Mouse (Mus musculus) bone marrow macrophage, adult 2 months (primary cell): ENCODE results near the gene Lrrc8c. TPM values are rescaled to one million over a fixed set of nuclear protein-coding genes. Genes with fewer than 3 reads are reported as not detected.

ENCODE experiments used
- H3K27ac ChIP-seq: 2 replicates; pipeline ENCODE4 v1.5.1; 2012; ENCODE audit warnings: low read depth, low read length; ENCODE audit not compliant: insufficient read depth
- H3K4me1 ChIP-seq: 2 replicates; pipeline ENCODE4 v1.6.1; 2012; ENCODE audit warnings: low read length; ENCODE audit not compliant: control insufficient read depth, insufficient read depth
- H3K4me3 ChIP-seq: 2 replicates; pipeline ENCODE4 v1.5.1; 2012; ENCODE audit warnings: mild to moderate bottlenecking, low read length, moderate library complexity; ENCODE audit not compliant: insufficient read depth
- CTCF ChIP-seq: IDR thresholded peaks from 2 replicates; pipeline ENCODE4 v1.5.1; 2012; ENCODE audit warnings: low read depth, mild to moderate bottlenecking, low read length, moderate library complexity
- POLR2A ChIP-seq: IDR thresholded peaks from 2 replicates; pipeline ENCODE4 v1.6.1; 2012; ENCODE audit warnings: mild to moderate bottlenecking, low read depth, low read length, borderline replicate concordance
- polyA plus RNA-seq: library from polyadenylated mRNA; stranded (reverse); fragments of >200 nt; gene quantifications from 2 replicates; pipeline ENCODE4 v1.2.4, GENCODE M21; 2012; ENCODE audit not compliant: missing spikeins, insufficient read depth, insufficient read length

Gene Lrrc8c
- polyA plus RNA-seq, 1 experiment = 12.1 TPM

DNA sequence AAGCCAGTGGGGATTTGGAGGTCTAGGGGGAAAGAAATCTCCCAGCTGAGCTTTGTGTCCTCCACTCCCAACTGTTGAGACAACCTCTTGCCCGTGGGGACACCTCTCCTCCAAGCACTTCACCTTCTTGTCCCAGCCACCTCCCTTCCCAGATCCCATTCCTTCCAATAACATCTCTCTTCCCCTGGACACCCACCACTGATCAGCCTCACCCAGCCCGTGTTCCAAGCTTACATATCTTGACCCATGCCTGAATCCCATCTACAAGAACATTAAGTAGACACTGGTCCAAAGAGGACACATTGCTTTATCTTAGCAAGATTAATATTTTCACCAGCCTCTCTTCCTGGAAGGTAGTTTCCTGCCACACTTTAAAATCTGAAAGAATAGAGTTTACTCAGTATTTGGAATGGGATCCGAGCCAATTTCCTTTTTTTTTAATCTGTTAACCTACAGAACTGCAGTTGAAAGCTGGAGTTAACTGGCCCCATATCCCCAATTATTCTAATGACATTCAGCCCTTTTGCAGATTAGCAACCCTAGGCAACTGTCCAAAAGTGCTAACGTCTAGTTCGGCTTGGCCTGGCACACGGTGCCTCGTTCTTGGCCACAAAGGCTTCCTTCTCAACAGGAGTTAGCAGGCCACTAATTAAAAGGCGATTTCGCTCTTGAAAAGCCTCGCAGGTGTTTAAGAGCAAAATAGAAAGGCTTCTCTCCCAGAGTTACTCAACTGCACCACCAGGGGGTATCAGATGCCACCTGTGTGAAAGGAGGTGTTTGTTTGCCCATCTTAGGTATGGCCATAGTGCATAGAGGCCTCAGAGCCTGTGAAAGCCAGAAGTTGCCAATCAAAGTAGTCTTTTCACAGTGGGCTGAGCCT, 26.6 kb upstream of the Lrrc8c start:
- Histone ChIP-seq H3K27ac (no peak overlapping the region), H3K4me1 (peaks cover 14% of the 10 kb centered on the region), H3K4me3 (no peak overlapping the region)
- TF ChIP-seq POLR2A (no peak), CTCF (no peak)

DNA sequence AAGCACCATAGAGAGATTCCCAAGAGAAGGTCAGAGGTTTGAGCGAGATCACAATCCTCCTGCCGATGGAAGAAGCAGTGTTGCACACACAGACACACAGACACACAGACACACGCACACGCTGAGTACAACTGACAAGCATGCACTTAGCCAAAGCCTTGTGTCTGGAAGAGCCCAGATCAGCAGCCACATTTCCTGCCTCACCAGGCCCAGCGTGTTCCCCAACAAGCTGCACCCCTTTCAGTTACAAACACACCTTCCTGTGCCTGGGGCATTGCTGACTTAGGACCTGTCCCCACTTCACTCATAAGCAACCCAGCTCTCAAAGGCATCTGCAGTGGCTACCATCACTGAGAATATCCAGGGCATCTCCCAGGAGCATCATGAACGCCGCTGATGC, 25.8 kb upstream of the Lrrc8c start:
- no peak overlapping the region for H3K27ac ChIP-seq
- H3K4me1 ChIP-seq = peaks cover 14% of the 10 kb centered on the region
- TF ChIP-seq POLR2A (no peak), CTCF (no peak)
- no peak overlapping the region for H3K4me3 ChIP-seq

DNA sequence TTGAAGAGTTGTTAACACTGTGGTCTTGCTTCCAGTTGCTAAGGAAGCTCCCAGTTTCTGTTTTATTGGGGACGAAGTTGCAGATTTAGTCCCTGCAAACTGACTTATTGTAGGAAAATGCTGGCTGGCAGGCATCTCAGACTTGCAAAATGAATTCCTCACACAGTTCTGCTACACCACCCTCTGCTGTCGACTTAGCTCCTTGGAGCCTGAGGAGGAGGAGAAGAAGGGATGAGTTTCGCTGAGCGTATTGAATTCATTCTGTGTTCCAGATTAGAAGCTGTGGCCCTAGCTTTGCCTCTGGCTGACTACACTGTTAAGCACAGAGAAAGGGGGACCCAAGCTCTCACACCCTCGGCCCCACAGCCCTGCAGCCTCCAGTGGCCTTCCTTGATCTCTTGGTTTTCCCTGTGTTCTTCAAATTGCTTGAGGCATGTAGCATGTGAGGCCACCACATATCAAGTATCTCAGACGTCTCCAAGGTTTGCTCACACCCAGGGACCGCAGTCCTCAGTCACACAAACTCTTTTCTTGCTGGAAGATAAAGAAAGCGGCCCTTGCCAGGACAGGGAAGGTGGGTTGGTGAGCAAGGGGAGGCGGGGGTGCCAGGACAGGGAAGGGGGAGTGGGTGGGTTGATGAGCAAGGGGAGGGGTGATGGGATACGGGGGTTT, 24.8 kb upstream of the Lrrc8c start:
- peaks cover 16% of the 10 kb centered on the region for H3K4me1 ChIP-seq
- no peak overlapping the region for H3K4me3 ChIP-seq
- H3K27ac ChIP-seq = no peak overlapping the region
- TF ChIP-seq POLR2A = no peak
- no peak for TF ChIP-seq CTCF

DNA sequence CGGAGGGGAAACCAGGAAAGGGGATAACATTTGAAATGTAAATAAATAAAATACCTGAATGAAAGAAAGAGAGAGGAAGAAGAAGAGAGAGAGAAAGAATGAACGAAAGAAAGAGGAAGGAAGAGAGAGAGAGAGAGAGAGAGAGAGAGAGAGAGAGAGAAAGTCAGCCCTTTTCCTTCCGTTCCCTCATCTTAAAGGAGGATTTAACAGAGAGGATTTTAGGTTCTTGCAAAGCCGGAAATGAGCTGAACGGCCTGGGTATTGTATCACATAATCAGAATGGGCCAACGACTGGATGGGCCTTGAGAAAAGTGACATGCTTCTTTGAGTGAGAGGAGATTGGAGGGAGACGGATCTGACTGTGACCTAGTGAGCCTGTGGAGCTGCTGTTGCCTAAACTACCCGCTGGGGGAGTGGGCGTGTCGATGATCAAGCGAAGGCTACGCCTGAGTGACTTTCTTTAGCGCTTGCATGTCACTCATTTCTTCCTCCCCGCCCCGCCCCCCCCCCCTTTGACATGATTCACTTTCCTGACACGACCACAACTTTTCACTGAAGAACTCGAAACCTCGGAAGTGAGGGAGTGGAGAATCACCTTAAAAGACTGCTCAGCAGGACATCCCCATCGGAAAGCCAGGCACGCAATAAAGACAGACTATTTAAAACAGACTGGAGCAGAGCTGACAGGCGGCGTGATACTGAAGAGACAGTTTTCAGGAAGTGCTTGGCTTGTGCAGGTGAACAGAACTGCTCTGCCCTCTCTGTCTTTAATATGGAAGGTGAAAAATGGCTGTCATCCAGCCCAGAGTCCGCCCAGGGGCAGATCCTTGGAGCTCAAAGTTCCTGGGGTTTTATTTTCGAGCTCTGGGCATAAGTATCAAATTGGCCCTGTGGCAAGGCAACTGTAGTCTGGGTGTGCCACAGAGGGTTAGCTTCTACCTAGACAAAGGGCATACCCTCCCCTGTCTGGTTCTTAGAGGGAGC, 24.0 kb upstream of the Lrrc8c start:
- peaks cover 23% of the 10 kb centered on the region for H3K4me1 ChIP-seq

DNA sequence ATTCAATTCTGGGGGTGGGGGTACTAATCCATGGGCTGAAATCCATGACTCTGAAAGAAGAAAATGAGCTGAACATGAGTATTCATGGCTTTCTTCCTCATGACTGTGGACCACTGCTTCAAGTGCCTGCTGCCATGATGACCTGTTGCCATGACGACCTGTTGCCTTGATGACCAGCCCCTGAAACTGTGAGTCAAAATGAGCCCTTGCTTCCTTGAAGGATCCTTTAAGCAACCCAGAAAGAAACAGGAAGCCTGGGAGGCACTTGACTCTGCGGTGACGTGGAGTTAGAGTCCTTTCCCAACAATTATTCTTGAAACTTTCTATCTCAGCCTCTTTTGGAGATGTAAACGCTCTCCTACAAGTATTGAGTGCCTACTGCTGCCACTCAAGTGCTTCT, 23.1 kb upstream of the Lrrc8c start:
- no peak for TF ChIP-seq POLR2A
- TF ChIP-seq CTCF = no peak
- Histone ChIP-seq H3K27ac (no peak overlapping the region), H3K4me3 (no peak overlapping the region), H3K4me1 (peaks cover 32% of the 10 kb centered on the region)

More for the DNA sequence above, 24.0 kb upstream of the Lrrc8c start:
- no peak for TF ChIP-seq POLR2A
- no peak for TF ChIP-seq CTCF
- Histone ChIP-seq H3K27ac (no peak overlapping the region), H3K4me3 (peak overlapping the region; percentile 50)

DNA sequence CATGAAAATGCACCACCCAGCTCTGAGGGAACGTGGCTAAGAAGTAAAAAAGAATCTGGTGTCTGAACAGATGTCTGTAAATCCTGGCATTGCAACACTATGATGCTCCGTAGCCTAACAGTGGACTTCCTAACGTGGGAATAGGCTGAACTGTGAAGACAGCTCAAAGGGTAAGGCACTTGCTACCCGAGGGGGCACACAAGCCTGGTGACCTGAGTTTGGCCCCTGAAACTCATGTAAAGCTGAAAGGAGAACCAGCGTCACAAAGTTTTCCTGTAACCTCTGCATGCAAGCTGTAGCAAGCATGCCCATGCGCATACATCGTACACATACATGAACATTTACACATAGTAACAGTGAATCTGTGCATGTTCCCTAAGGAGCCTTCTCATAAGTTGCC, 22.6 kb upstream of the Lrrc8c start:
- Histone ChIP-seq H3K27ac (no peak overlapping the region), H3K4me1 (peaks cover 34% of the 10 kb centered on the region), H3K4me3 (no peak overlapping the region)
- TF ChIP-seq POLR2A (no peak), CTCF (no peak)

DNA sequence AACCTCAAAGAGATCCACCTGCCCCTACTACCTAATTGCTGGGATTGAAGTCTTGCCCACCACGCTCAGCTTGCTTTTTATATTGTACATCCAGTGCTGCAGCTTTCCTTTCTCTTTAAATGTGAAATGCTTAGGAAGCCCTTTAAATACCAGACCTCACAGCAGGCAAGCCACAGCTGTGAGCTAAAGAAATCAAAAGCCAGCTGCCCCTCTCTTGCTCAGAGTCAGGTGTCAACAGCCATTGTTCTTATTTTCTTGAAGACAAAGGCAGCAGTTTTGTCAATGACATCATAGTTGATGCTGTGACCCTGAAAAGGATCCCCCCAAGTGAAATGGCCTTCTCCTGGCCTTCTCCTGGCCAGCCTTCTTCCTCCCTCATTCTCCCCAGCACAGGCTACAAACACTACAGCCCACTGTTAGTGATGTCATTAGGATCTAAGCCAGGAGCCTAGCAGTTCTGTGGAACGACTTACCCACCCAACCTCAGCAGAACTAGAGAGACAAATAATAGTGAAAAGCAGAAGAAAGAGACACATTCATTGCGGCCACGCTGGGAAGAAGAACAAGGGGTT, 20.7 kb upstream of the Lrrc8c start:
- Histone ChIP-seq H3K27ac (no peak overlapping the region), H3K4me3 (no peak overlapping the region), H3K4me1 (peaks cover 34% of the 10 kb centered on the region)
- TF ChIP-seq POLR2A (no peak), CTCF (no peak)

DNA sequence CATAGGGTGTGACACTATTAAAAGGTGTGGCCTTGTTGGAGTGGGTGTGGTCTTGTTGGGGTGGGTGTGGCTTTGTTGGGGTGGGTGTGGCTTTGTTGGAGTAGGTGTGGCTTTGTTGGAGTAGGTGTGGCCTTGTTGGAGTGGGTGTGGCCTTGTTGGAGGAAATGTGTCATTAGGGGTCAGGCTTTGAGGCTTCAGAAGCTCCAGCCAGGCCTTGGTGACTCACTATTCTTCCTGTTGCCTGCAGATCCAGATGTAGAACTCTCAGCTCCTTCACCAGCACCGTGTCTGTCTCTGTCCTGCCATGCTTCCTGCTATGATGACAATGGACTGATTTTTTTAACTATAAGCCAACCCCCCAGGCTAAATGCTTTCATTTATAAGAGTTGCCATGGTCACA, 19.8 kb upstream of the Lrrc8c start:
- peaks cover 34% of the 10 kb centered on the region for H3K4me1 ChIP-seq
- no peak overlapping the region for H3K4me3 ChIP-seq
- TF ChIP-seq CTCF (no peak), POLR2A (no peak)
- peak overlapping the region; percentile 28 for H3K27ac ChIP-seq
